ENCODE assay signal across 7 mouse cellular contexts in genomic region chr10:94036375-94036758, GRCm38 (mm10). TPM values are rescaled to one million over a fixed set of nuclear protein-coding genes. Genes with fewer than 3 reads are reported as not detected.
DNase-seq lines count a peak whose midpoint lies in the region; ATAC-seq and TF ChIP-seq lines count a peak whose summit lies in the region.

No protein-coding gene starts in this region.

- TF ChIP-seq CTCF in forebrain, postnatal 0 days (IDR thresholded peaks at IDR 0.05; ENCODE audit: low read depth): no peak

- peak overlapping the region; percentile 95 for H3K4me2 ChIP-seq in forebrain, postnatal 0 days (ENCODE audit: low read depth)

- H3K4me1 ChIP-seq in megakaryocyte, embryonic 14.5 days: peaks cover 20% of the 10 kb centered on the region
- peaks cover 18% of the 10 kb centered on the region for H3K4me1 ChIP-seq in forebrain, postnatal 0 days (ENCODE audit: insufficient read depth)

- DNase-seq in brain, embryonic 18.5 days (ENCODE audit: low read depth, low spot score): peak; percentile 8
- DNase-seq in forebrain, postnatal 0 days: no peak
- DNase-seq in urinary bladder, postnatal 4 days (ENCODE audit: low spot score in 2 of 2): no peak
- DNase-seq in urinary bladder, adult 18-20 months (ENCODE audit: low spot score in 2 of 2): no peak

- H3K27ac ChIP-seq in forebrain, postnatal 0 days (ENCODE audit: low read depth, low read length): peak overlapping the region; percentile 45; the same call in 1 of the 2 replicates
- peak overlapping the region; percentile 21; the same call in 1 of the 2 replicates for H3K27ac ChIP-seq in macrophage

- no peaks in the 10 kb centered on the region for H3K9me3 ChIP-seq in megakaryocyte, embryonic 14.5 days
- H3K9me3 ChIP-seq in forebrain, postnatal 0 days (ENCODE audit: low read length): no peaks in the 10 kb centered on the region

- WGBS in forebrain, postnatal 0 days: 3% methylated on average over 31 of the region's 32 CpGs
- WGBS in macrophage (ENCODE audit: missing documents): 1% methylated on average over 28 of the region's 32 CpGs

- peaks cover 29% of the 10 kb centered on the region for H3K27me3 ChIP-seq in megakaryocyte, embryonic 14.5 days (replicated peaks)
- no peaks in the 10 kb centered on the region for H3K27me3 ChIP-seq in forebrain, postnatal 0 days (ENCODE audit: insufficient read depth, low read length)

- H3K9ac ChIP-seq in forebrain, postnatal 0 days: peak overlapping the region; percentile 59

- H3K4me3 ChIP-seq in megakaryocyte, embryonic 14.5 days (replicated peaks): peak overlapping the region; percentile 93
- peak overlapping the region; percentile 70 for H3K4me3 ChIP-seq in forebrain, postnatal 0 days (ENCODE audit: low read depth, low read length)
- peak overlapping the region; percentile 62 for H3K4me3 ChIP-seq in macrophage (ENCODE audit: inconsistent target)

- H3K36me3 ChIP-seq in megakaryocyte, embryonic 14.5 days (replicated peaks; ENCODE audit: low read length): no peaks in the 10 kb centered on the region
- H3K36me3 ChIP-seq in forebrain, postnatal 0 days (ENCODE audit: insufficient read depth): no peaks in the 10 kb centered on the region; the same call in 1 of the 2 replicates
- no peaks in the 10 kb centered on the region for H3K36me3 ChIP-seq in macrophage (ENCODE audit: inconsistent target)

- H3K79me2 ChIP-seq in macrophage (ENCODE audit: inconsistent target): peaks cover 93% of the 10 kb centered on the region

- no peak; the same call in 1 of the 2 replicates for ATAC-seq in megakaryocyte, adult 5-6 weeks (ENCODE audit: poor library complexity, severe bottlenecking)
- ATAC-seq in forebrain, postnatal 0 days: no peak

RNA-seq across cellular contexts. Expression of gene Fgd6, which starts 0.6 kb away (rescaled TPM):
- polyA plus RNA-seq in megakaryocyte, embryonic 14.5 days (2012; ENCODE audit: insufficient read depth, low replicate concordance): 0.01 TPM in 1 of 2 replicates, not detected in the other
- 1.4 and 1.8 TPM in 2 replicates for total RNA-seq in megakaryocyte, adult 5-6 weeks (2015)
- 1.1 and 1.5 TPM in 2 replicates for total RNA-seq in megakaryocyte, adult 5-6 weeks (2017)
- total RNA-seq in forebrain, postnatal 0 days (2014; rRNA removed): 2.2 and 3.6 TPM in 2 replicates
- 0.63 and 1.5 TPM in 2 replicates for polyA plus RNA-seq in forebrain, postnatal 0 days (2015; fragmentation: Nextera tagmentation; extraction: Ambion mirVana)
- total RNA-seq in macrophage (2018; cell fraction: chromatin; rRNA removed): 100 to 1,000 TPM in 4 of 26 experiments, 10 to 100 TPM in 22; 19.9 to 164 (median 75.1) TPM
- 10 to 100 TPM in 24 of 26 experiments, 1 to 10 TPM in 2; 6.4 to 18.8 (median 15.0) TPM for total RNA-seq in macrophage (2018; cell fraction: cytosol; rRNA removed)
- total RNA-seq in macrophage (2018; cell fraction: nucleus; rRNA removed): 10 to 100 TPM; 15.3 to 90.5 (median 39.3) TPM
- polyA plus RNA-seq in macrophage (2018): 10.3 to 11.7 TPM (median 10.9 TPM) in 3 replicates

RNA-seq across cellular contexts. Expression of gene Vezt, which starts 0.8 kb away (rescaled TPM):
- 1.6 and 1.7 TPM in 2 replicates for polyA plus RNA-seq in megakaryocyte, embryonic 14.5 days (2012; ENCODE audit: insufficient read depth, low replicate concordance)
- total RNA-seq in megakaryocyte, adult 5-6 weeks (2015): 3.8 and 5.0 TPM in 2 replicates
- total RNA-seq in megakaryocyte, adult 5-6 weeks (2017): 6.6 and 7.7 TPM in 2 replicates
- total RNA-seq in forebrain, postnatal 0 days (2014; rRNA removed): 65.9 and 66.0 TPM in 2 replicates
- polyA plus RNA-seq in forebrain, postnatal 0 days (2015; fragmentation: Nextera tagmentation; extraction: Ambion mirVana): 37.5 and 40.1 TPM in 2 replicates
- total RNA-seq in macrophage (2018; cell fraction: chromatin; rRNA removed): 100 to 1,000 TPM in 4 of 26 experiments, 10 to 100 TPM in 22; 33.5 to 274 (median 73.5) TPM
- total RNA-seq in macrophage (2018; cell fraction: cytosol; rRNA removed): 10 to 100 TPM; 10.6 to 18.7 (median 13.8) TPM
- total RNA-seq in macrophage (2018; cell fraction: nucleus; rRNA removed): 100 to 1,000 TPM in 2 of 26 experiments, 10 to 100 TPM in 24; 21.5 to 227 (median 47.7) TPM
- polyA plus RNA-seq in macrophage (2018): 11.2 to 15.9 TPM (median 13.0 TPM) in 3 replicates
